ENCODE assay signal across 8 mouse cellular contexts in genomic region chr1:43933488-43934415, GRCm38 (mm10). TPM values are rescaled to one million over a fixed set of nuclear protein-coding genes. Genes with fewer than 3 reads are reported as not detected.
DNase-seq lines count a peak whose midpoint lies in the region; ATAC-seq and TF ChIP-seq lines count a peak whose summit lies in the region.

Gene Tpp2 (plus strand): TSS chr1:43933647.

- WGBS in forebrain, embryonic 13.5 days = under 1% methylated on average over 80 of the region's 81 CpGs
- under 1% methylated on average over 81 of the region's 81 CpGs for WGBS in large intestine, adult 2 months
- under 1% methylated on average over 72 of the region's 81 CpGs for WGBS in liver, postnatal 0 days (ENCODE audit: insufficient replicate concordance)
- under 1% methylated on average over 81 of the region's 81 CpGs for WGBS in neural tube, embryonic 14.5 days

- no peaks in the 10 kb centered on the region for H3K4me1 ChIP-seq in ES-Bruce4 (ENCODE audit: control insufficient read depth, insufficient read depth, low read length)
- H3K4me1 ChIP-seq in forebrain, embryonic 13.5 days = peaks cover 19% of the 10 kb centered on the region
- H3K4me1 ChIP-seq in liver, postnatal 0 days (ENCODE audit: insufficient read depth) = peaks cover 19% of the 10 kb centered on the region
- peaks cover 14% of the 10 kb centered on the region for H3K4me1 ChIP-seq in neural tube, embryonic 14.5 days (ENCODE audit: control insufficient read depth, insufficient read depth, low read length)

- intact Hi-C loops in heart, postnatal 10 days (cut with DNase I) = loop anchor here (5.0 kb wide), 1 partner anchor 106 kb away; the partner anchor contains the start of gene Uxs1

- TF ChIP-seq POLR2A in ES-Bruce4 (IDR thresholded peaks at IDR 0.05; ENCODE audit: insufficient read depth, low read length) = peak; percentile 32

- no peak for TF ChIP-seq CTCF in ES-Bruce4 (IDR thresholded peaks at IDR 0.05; ENCODE audit: low read depth, low read length)
- no peak for TF ChIP-seq CTCF in liver, postnatal 0 days (IDR thresholded peaks at IDR 0.05; ENCODE audit: low read depth)

- TF ChIP-seq EP300 in ES-Bruce4 (IDR thresholded peaks at IDR 0.05; ENCODE audit: insufficient read depth, low read depth, low read length) = no peak
- no peak for TF ChIP-seq EP300 in liver, postnatal 0 days (IDR thresholded peaks at IDR 0.05; ENCODE audit: low read depth)

- no peaks in the 10 kb centered on the region for H3K9me3 ChIP-seq in ES-Bruce4 (replicated peaks; ENCODE audit: control insufficient read depth, insufficient read depth, low read length, poor library complexity, severe bottlenecking)
- no peaks in the 10 kb centered on the region for H3K9me3 ChIP-seq in forebrain, embryonic 13.5 days (replicated peaks)
- H3K9me3 ChIP-seq in liver, postnatal 0 days (ENCODE audit: low read length) = no peaks in the 10 kb centered on the region
- no peaks in the 10 kb centered on the region for H3K9me3 ChIP-seq in neural tube, embryonic 14.5 days (ENCODE audit: control insufficient read depth, low read length)

- peak within 1 kb of the TSS; percentile 72 for H3K4me2 ChIP-seq in forebrain, embryonic 13.5 days
- peak within 1 kb of the TSS; percentile 79 for H3K4me2 ChIP-seq in liver, postnatal 0 days (ENCODE audit: low read depth, low read length)
- peak within 1 kb of the TSS; percentile 70 for H3K4me2 ChIP-seq in neural tube, embryonic 14.5 days (ENCODE audit: low read depth, low read length)

- H3K36me3 ChIP-seq in ES-Bruce4 (ENCODE audit: control insufficient read depth, insufficient read depth, low read length, poor library complexity, severe bottlenecking) = no peaks in the 10 kb centered on the region
- no peaks in the 10 kb centered on the region for H3K36me3 ChIP-seq in forebrain, embryonic 13.5 days (ENCODE audit: poor library complexity, severe bottlenecking)
- H3K36me3 ChIP-seq in liver, postnatal 0 days (replicated peaks; ENCODE audit: insufficient read depth, low read length) = peaks cover 3% of the 10 kb centered on the region; the same call in 1 of the 2 replicates
- H3K36me3 ChIP-seq in neural tube, embryonic 14.5 days (ENCODE audit: control insufficient read depth, insufficient read depth, low read length) = no peaks in the 10 kb centered on the region

- H3K27me3 ChIP-seq in ES-Bruce4 (ENCODE audit: control insufficient read depth, insufficient read depth, low read length, poor library complexity, severe bottlenecking) = no peaks in the 10 kb centered on the region
- H3K27me3 ChIP-seq in forebrain, embryonic 13.5 days = no peaks in the 10 kb centered on the region
- H3K27me3 ChIP-seq in liver, postnatal 0 days (ENCODE audit: insufficient read depth, low read length) = no peaks in the 10 kb centered on the region
- H3K27me3 ChIP-seq in neural tube, embryonic 14.5 days (ENCODE audit: control insufficient read depth, insufficient read depth, low read length) = peaks cover 3% of the 10 kb centered on the region; the same call in 1 of the 2 replicates

- H3K27ac ChIP-seq in ES-Bruce4 (ENCODE audit: insufficient read depth, low read length) = peak within 1 kb of the TSS; percentile 39
- H3K27ac ChIP-seq in forebrain, embryonic 13.5 days = peak within 1 kb of the TSS; percentile 90
- H3K27ac ChIP-seq in liver, postnatal 0 days (ENCODE audit: low read depth) = peak within 1 kb of the TSS; percentile 97
- H3K27ac ChIP-seq in neural tube, embryonic 14.5 days (ENCODE audit: low read depth, low read length) = peak within 1 kb of the TSS; percentile 92

- peak; percentile 100 for ATAC-seq in cerebellum, adult (ENCODE audit: insufficient number of reproducible peaks, low FRiP score, low TSS enrichment)
- peak; percentile 100 for ATAC-seq in forebrain, embryonic 13.5 days
- peak; percentile 99 for ATAC-seq in liver, postnatal 0 days
- ATAC-seq in neural tube, embryonic 14.5 days (ENCODE audit: low read depth) = peak; percentile 100

- peak; percentile 98 to 99 for DNase-seq in heart, postnatal 10 days
- DNase-seq in large intestine, adult 2 months (ENCODE audit: low read depth, low spot score) = peak; percentile 95
- peak; percentile 97 for DNase-seq in liver, postnatal 0 days
- peak; percentile 97 for DNase-seq in testis, postnatal 10 days (ENCODE audit: low spot score)

- peak within 1 kb of the TSS; percentile 80 for H3K4me3 ChIP-seq in ES-Bruce4 (ENCODE audit: low read depth, low read length)
- H3K4me3 ChIP-seq in forebrain, embryonic 13.5 days = peak within 1 kb of the TSS; percentile 99
- H3K4me3 ChIP-seq in liver, postnatal 0 days (ENCODE audit: low read depth, low read length) = peak within 1 kb of the TSS; percentile 85
- H3K4me3 ChIP-seq in neural tube, embryonic 14.5 days (ENCODE audit: low read depth, low read length) = peak within 1 kb of the TSS; percentile 100

- H3K9ac ChIP-seq in ES-Bruce4 (ENCODE audit: low read depth, poor library complexity, severe bottlenecking) = peak within 1 kb of the TSS; percentile 89
- peak within 1 kb of the TSS; percentile 96 for H3K9ac ChIP-seq in forebrain, embryonic 13.5 days
- peak within 1 kb of the TSS; percentile 98 for H3K9ac ChIP-seq in liver, postnatal 0 days (replicated peaks)
- peak within 1 kb of the TSS; percentile 96 for H3K9ac ChIP-seq in neural tube, embryonic 14.5 days (replicated peaks; ENCODE audit: low read depth, low read length)

RNA-seq across cellular contexts. Expression of gene Tpp2, which starts in this region (rescaled TPM):
- 109 and 116 TPM in 2 replicates for polyA plus RNA-seq in ES-Bruce4 (2011; ENCODE audit: insufficient read depth, insufficient read length, low read depth, missing spikeins)
- polyA plus RNA-seq in forebrain, embryonic 13.5 days (2015; fragmentation: Nextera tagmentation; extraction: Ambion mirVana) = 59.8 and 65.8 TPM in 2 replicates
- total RNA-seq in heart, postnatal 10 days (2021) = 10 to 100 TPM; 47.7 to 49.0 TPM
- polyA plus RNA-seq in large intestine, adult 2 months (2012; rRNA removed) = 4.7 and 7.5 TPM in 2 replicates
- 14.8 and 17.8 TPM in 2 replicates for polyA plus RNA-seq in liver, postnatal 0 days (2015; fragmentation: Nextera tagmentation; extraction: Ambion mirVana)
- polyA plus RNA-seq in neural tube, embryonic 14.5 days (2014; fragmentation: Nextera tagmentation; extraction: Ambion mirVana) = 59.2 and 69.0 TPM in 2 replicates

Comparison
In these comparisons a context has a peak if more than half of its experiments do, and no peak if none do; other contexts are left out.
1. Peak in every context shown above with its lines: DNase-seq, ATAC-seq, H3K4me3 ChIP-seq and H3K27ac ChIP-seq.
2. H3K27ac ChIP-seq: peak in every context shown above with its lines; median percentile 97 in liver, postnatal 0 days; 92 in neural tube, embryonic 14.5 days; 90 in forebrain, embryonic 13.5 days; 39 in ES-Bruce4.